12 mouse cellular contexts compared by ENCODE assay signal in genomic region chr2:33636628-33637188, GRCm38 (mm10). TPM values are rescaled to one million over a fixed set of nuclear protein-coding genes. Genes with fewer than 3 reads are reported as not detected.
DNase-seq lines count a peak whose midpoint lies in the region; ATAC-seq and TF ChIP-seq lines count a peak whose summit lies in the region.
"Had no signal": no experiment of that assay in that cellular context is flagged by ENCODE, and none has a peak within 500 bp of the region (broad histone marks: within the 10 kb centered on the region; RNA-seq: fewer than 3 reads in every experiment).

No protein-coding gene starts in this region.

- no peaks in the 10 kb centered on the region for H3K9me3 ChIP-seq in kidney, embryonic 15.5 days (replicated peaks)
- no peaks in the 10 kb centered on the region for H3K9me3 ChIP-seq in embryonic facial prominence, embryonic 12.5 days
- H3K9me3 ChIP-seq in limb, embryonic 14.5 days (ENCODE audit: control insufficient read depth, low read length), result no peaks in the 10 kb centered on the region
- H3K9me3 ChIP-seq: liver, embryonic 13.5 days had no signal

- ATAC-seq in kidney, embryonic 15.5 days (replicated peaks; ENCODE audit: low FRiP score), result no peak
- no peak for ATAC-seq in embryonic facial prominence, embryonic 12.5 days (ENCODE audit: insufficient number of reproducible peaks, insufficient read depth, low FRiP score, low TSS enrichment)
- no peak for ATAC-seq in limb, embryonic 14.5 days (ENCODE audit: low FRiP score, low read depth)

- no peak for DNase-seq in kidney, adult 2 months
- no peak for DNase-seq in limb, embryonic 14.5 days (ENCODE audit: low spot score)
- DNase-seq in gastrocnemius, adult 18-20 months (ENCODE audit: low spot score), result no peak
- no peak for DNase-seq in cerebellum, postnatal 25 days
- DNase-seq in frontal cortex, postnatal 25 days (ENCODE audit: low spot score in 2 of 2), result no peak
- DNase-seq: gastrocnemius, postnatal 10 days; kidney, adult 9 months; liver, embryonic 13.5 days had no signal

- no peak overlapping the region for H3K27ac ChIP-seq in kidney, embryonic 15.5 days
- no peak overlapping the region for H3K27ac ChIP-seq in kidney, adult 2 months (ENCODE audit: insufficient read depth, low read depth, low read length)
- H3K27ac ChIP-seq in bone marrow macrophage, adult 2 months (ENCODE audit: insufficient read depth, low read depth, low read length), result no peak overlapping the region
- H3K27ac ChIP-seq in embryonic facial prominence, embryonic 12.5 days, result no peak overlapping the region
- peak overlapping the region; percentile 65 for H3K27ac ChIP-seq in limb, embryonic 14.5 days (replicated peaks; ENCODE audit: low read depth, low read length)
- H3K27ac ChIP-seq: liver, embryonic 13.5 days had no signal

- no peaks in the 10 kb centered on the region for H3K36me3 ChIP-seq in kidney, embryonic 15.5 days
- no peaks in the 10 kb centered on the region for H3K36me3 ChIP-seq in kidney, adult 2 months (ENCODE audit: control insufficient read depth, insufficient read depth, low read length)
- no peaks in the 10 kb centered on the region for H3K36me3 ChIP-seq in embryonic facial prominence, embryonic 12.5 days
- peaks cover 6% of the 10 kb centered on the region; the same call in 1 of the 2 replicates for H3K36me3 ChIP-seq in limb, embryonic 14.5 days (ENCODE audit: control insufficient read depth, insufficient read depth, low read length)
- H3K36me3 ChIP-seq: liver, embryonic 13.5 days had no signal

- peaks cover 61% of the 10 kb centered on the region for H3K4me1 ChIP-seq in kidney, embryonic 15.5 days
- H3K4me1 ChIP-seq in kidney, adult 2 months (ENCODE audit: control insufficient read depth, insufficient read depth, low read length), result no peaks in the 10 kb centered on the region
- no peaks in the 10 kb centered on the region for H3K4me1 ChIP-seq in bone marrow macrophage, adult 2 months (ENCODE audit: control insufficient read depth, insufficient read depth, low read length)
- peaks cover 6% of the 10 kb centered on the region for H3K4me1 ChIP-seq in embryonic facial prominence, embryonic 12.5 days
- H3K4me1 ChIP-seq in limb, embryonic 14.5 days (ENCODE audit: control insufficient read depth, insufficient read depth, low read length), result peaks cover 16% of the 10 kb centered on the region

- no peak for TF ChIP-seq CTCF in kidney, adult 2 months (conservative IDR thresholded peaks at IDR 0.05; ENCODE audit: insufficient read depth, insufficient read length, low read depth, low read length)
- no peak for TF ChIP-seq CTCF in bone marrow macrophage, adult 2 months (IDR thresholded peaks at IDR 0.05; ENCODE audit: low read depth, low read length)

- peak overlapping the region; percentile 40 for H3K4me2 ChIP-seq in kidney, embryonic 15.5 days
- H3K4me2 ChIP-seq in embryonic facial prominence, embryonic 12.5 days (replicated peaks), result peak overlapping the region; percentile 10; the same call in 1 of the 2 replicates
- peak overlapping the region; percentile 64 for H3K4me2 ChIP-seq in limb, embryonic 14.5 days (replicated peaks; ENCODE audit: low read depth, low read length, severe bottlenecking)
- H3K4me2 ChIP-seq: liver, embryonic 13.5 days had no signal

- no peak overlapping the region for H3K9ac ChIP-seq in kidney, embryonic 15.5 days
- H3K9ac ChIP-seq in embryonic facial prominence, embryonic 12.5 days, result no peak overlapping the region
- H3K9ac ChIP-seq in limb, embryonic 14.5 days (ENCODE audit: low read depth, low read length, severe bottlenecking), result peak overlapping the region; percentile 95
- H3K9ac ChIP-seq: liver, embryonic 13.5 days had no signal

- no peak for TF ChIP-seq POLR2A in kidney, adult 2 months (IDR thresholded peaks at IDR 0.05; ENCODE audit: low read depth, low read length)
- TF ChIP-seq POLR2A in bone marrow macrophage, adult 2 months (IDR thresholded peaks at IDR 0.05; ENCODE audit: borderline replicate concordance, low read depth, low read length), result no peak
- TF ChIP-seq POLR2A in limb, embryonic 14.5 days (IDR thresholded peaks at IDR 0.05; ENCODE audit: borderline replicate concordance, extremely low read depth, insufficient read depth, insufficient read length), result no peak

- H3K4me3 ChIP-seq in kidney, embryonic 15.5 days (replicated peaks), result peak overlapping the region; percentile 16
- no peak overlapping the region for H3K4me3 ChIP-seq in kidney, adult 2 months (ENCODE audit: insufficient read depth, low read depth, low read length)
- H3K4me3 ChIP-seq in bone marrow macrophage, adult 2 months (ENCODE audit: insufficient read depth, low read length), result peak overlapping the region; percentile 8; the same call in 1 of the 2 replicates
- no peak overlapping the region for H3K4me3 ChIP-seq in embryonic facial prominence, embryonic 12.5 days
- H3K4me3 ChIP-seq in limb, embryonic 14.5 days (replicated peaks; ENCODE audit: low read length), result peak overlapping the region; percentile 57
- H3K4me3 ChIP-seq: liver, embryonic 13.5 days had no signal

- WGBS in kidney, embryonic 15.5 days, result 7% methylated on average over 26 of the region's 26 CpGs
- WGBS in kidney, adult 2 months, result 19% methylated on average over 26 of the region's 26 CpGs
- under 1% methylated on average over 26 of the region's 26 CpGs for WGBS in embryonic facial prominence, embryonic 12.5 days
- WGBS in limb, embryonic 14.5 days, result 5% methylated on average over 26 of the region's 26 CpGs

- H3K27me3 ChIP-seq in kidney, embryonic 15.5 days, result peaks cover 99% of the 10 kb centered on the region
- peaks cover 14% of the 10 kb centered on the region for H3K27me3 ChIP-seq in kidney, adult 2 months (replicated peaks; ENCODE audit: control insufficient read depth, insufficient read depth, low read length)
- peaks cover 91% of the 10 kb centered on the region for H3K27me3 ChIP-seq in embryonic facial prominence, embryonic 12.5 days
- peaks cover 61% of the 10 kb centered on the region for H3K27me3 ChIP-seq in limb, embryonic 14.5 days (ENCODE audit: control insufficient read depth, insufficient read depth, low read length)

RNA-seq across cellular contexts. Expression of gene Lmx1b, which starts 3.6 kb away (rescaled TPM):
- 1.1 and 1.2 TPM in 2 replicates for polyA plus RNA-seq in kidney, embryonic 15.5 days (2015; fragmentation: Nextera tagmentation; extraction: Ambion mirVana)
- polyA plus RNA-seq in kidney, adult 2 months (2012; rRNA removed), result 2.9 and 3.7 TPM in 2 replicates
- not detected in 2 replicates for polyA plus RNA-seq in bone marrow macrophage, adult 2 months (2012; ENCODE audit: insufficient read depth, insufficient read length, missing spikeins)
- 0.74 and 1.0 TPM in 2 replicates for polyA plus RNA-seq in embryonic facial prominence, embryonic 12.5 days (2016; fragmentation: Nextera tagmentation; extraction: Ambion mirVana)
- polyA plus RNA-seq in limb, embryonic 14.5 days (2012; rRNA removed), result 28.3 and 40.0 TPM in 2 replicates
- 6.3 and 8.4 TPM in 2 replicates for polyA plus RNA-seq in limb, embryonic 14.5 days (2014; fragmentation: Nextera tagmentation; extraction: Ambion mirVana)
- total RNA-seq in gastrocnemius, adult 18-20 months (2021), result under 1 TPM; 0.05 to 0.21 TPM
- total RNA-seq: common myeloid progenitor, adult 5-6 weeks had no signal
- polyA plus RNA-seq: liver, embryonic 13.5 days had no signal

Comparison
In these comparisons a context has a peak if more than half of its experiments do, and no peak if none do; other contexts are left out.
1. H3K4me3 ChIP-seq: peak in kidney, embryonic 15.5 days (single experiment), bone marrow macrophage, adult 2 months (single experiment) and limb, embryonic 14.5 days (single experiment); none in kidney, adult 2 months (single experiment) and embryonic facial prominence, embryonic 12.5 days (single experiment).
2. H3K4me2 ChIP-seq: peak in every context shown above with its lines; median percentile 64 in limb, embryonic 14.5 days; 40 in kidney, embryonic 15.5 days; 10 in embryonic facial prominence, embryonic 12.5 days.